Mouse (Mus musculus) urinary bladder, postnatal 4 days (tissue): ENCODE measurements around the gene Gse1.

Source experiments
- DNase-seq, 2 experiments: peaks; one replicate each; pipeline ENCODE4 v3.0.0; 2021 to 2022; ENCODE audit warnings: low spot score in 2 of 2

The Gse1 gene

DNA sequence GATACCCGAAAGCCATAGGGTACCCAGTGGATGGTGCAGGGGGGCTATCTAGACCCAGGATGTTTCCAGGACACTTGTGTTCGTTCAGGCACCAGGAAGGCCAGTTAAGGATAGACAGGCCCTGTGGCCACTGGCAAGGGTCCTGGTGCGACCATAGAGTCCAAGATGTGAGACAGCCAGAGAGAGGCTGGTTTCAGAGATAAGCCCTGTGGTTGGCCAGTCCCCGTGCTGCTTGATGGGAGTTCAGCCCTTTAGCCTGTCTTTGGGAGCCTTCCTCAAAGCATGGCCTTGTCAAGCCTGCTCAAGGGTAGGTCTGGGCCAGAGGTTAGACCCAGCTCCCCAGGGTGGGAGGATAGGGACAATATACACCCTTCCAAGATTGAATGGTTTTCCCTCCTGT is 251.4 kb downstream of the Gse1 start:
- DNase-seq = no peak

DNA sequence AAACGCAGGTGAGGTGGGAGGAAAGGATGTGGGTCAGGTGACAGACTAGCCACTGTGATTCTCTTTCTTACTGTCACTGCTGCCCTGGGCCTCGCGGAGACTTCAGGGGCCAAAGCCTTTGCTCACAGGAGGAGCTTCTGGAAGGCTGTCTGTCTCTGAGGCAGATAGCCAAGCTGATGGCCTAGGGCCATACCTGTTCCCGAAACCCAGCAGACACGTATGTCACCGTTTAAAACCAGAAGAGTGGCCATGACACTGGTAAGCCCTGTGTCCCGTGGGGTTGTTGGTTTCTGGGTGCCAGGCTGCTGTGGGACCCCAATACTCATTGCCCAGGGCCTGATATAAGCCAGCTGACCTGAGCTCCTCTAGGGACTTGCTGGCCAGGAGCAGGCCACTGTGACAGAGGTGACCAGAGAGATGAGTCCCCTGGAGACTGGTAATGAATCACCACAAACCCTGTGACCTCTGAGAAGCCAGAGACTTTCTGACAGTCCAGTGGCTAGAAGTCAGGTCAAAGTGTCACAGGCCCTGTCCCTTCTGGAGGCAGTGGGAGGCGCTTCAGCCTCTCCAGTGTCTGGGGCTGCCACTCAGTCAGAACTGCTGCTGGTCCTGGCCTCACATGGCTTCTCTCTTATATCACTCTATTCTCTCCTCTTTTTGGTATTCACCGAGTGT is 253.9 kb downstream of the Gse1 start:
- no peak for DNase-seq

DNA sequence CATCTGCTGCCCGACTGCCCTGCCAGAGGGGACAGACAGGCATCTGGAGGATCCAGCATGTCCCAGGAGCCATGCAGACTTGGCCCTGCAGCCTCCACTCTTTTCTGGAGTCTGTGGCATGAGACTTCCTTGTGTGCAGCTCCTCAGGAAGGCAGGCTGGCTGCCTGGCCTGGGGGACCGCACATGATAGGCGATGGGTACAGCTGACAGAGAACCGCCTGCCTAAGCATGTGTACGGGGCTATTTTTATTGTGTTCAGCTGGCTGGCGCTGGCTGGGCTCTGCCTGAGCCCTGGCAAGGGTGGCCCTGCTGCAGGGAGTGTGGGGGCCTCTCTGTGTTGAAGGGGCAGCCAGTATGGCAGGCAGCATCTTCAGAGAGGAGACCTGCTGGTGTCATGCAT is 256.2 kb downstream of the Gse1 start:
- DNase-seq = no peak

DNA sequence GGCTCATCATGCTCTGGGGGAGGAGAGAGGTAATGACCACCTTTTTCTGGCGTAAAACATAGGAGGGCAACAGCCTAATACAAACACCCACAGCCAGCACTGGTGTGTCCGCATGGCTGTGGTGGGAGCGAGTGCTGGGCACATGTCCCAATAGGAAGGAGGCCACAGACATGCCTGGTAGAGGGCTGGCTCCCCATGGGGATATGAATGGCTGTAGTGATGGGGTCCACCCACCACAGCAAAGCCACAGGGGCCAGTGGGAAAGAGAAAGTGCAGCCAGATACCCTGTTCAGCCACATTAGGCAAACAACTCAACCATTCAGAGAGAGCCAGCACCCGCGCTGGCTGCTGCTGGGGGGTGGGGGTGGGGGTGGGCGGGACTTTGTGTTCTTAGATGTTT is 256.9 kb downstream of the Gse1 start:
- DNase-seq = no peak

DNA sequence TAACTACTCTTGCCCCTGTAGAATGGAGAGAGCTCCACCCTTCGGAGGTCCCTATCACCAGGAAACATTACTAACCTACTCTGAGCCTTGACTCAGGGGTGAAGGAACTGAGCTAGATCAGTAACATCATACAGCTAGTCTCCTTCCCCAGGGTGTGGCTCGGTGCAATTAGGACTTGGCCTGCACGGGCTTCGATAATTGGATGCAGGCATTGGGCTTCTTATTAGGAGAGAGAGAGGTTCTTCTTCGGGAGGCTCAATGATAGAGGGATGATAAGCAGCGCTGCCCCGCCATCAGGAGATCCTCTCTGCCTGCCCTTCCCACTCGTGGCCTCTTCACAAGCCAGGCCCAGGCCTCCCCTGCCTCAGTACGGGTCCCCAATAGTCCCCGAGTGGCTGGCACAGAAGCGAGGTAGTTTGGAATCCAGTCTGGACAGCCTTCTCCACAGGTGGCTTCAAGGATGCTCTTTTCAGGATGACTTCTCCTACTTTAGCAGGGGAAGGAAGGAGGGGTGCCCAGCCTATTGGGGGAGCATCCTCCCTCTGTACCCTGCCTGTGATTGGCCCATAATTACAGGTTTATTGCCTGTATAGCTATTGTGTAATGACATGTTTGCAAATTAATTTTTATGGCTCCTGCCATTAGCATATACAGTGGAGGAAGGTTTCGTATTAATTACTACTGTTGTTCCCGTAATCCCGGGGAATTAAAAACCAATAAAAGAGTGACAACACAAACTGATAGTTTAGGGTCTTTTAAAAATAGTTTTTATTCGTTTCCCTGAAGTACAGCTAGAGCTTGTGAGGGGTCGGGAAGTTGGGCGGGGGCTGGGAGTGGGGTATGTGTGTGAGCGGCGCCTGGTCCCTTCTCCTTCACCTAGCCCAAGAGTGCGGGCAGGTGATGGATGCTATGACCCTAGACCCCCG is 257.6 kb downstream of the Gse1 start:
- DNase-seq = no peak

DNA sequence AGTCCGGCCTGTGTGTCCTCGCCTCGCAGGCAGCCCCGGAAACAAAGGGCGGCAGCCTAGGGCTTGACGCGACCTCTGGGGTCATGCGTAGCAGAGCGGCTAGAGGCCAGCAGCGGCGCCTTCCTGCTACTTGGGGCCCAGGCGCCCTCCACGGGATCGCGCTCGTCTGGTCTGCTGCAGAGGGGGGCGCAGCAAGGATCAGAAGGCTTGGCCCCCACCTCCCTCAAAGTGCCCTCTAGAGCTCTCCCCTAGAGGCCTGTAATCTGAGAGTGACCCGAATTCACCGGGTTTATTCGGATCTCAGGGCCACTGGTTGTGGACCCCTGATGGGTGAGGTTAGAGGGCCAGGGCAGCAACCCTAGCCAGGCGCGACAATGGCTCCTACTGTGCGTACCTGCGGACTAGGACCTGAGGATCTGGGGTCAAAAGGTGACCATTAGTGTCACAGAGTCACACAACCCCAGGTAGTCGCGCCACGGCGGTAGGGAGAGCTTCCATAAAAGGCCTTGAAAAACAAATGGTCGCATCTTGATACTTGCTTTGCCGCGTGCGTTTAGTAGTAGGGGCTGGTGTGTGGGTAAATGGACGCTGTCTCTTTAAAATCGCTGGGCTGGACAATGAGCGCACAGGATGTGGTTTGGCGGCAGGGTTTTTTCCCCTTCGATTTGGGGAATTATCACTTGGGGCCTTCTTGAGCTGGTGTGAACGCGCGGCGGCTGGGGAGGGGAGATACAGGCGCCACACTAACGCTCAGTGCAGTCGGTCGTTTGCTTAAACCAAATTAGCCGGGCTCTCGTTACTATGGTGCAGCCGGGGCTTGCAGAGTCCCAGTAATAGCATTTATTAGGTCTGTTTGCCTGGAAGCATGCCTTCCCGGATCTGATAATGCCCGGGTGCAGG is 258.5 kb downstream of the Gse1 start:
- DNase-seq = no peak

DNA sequence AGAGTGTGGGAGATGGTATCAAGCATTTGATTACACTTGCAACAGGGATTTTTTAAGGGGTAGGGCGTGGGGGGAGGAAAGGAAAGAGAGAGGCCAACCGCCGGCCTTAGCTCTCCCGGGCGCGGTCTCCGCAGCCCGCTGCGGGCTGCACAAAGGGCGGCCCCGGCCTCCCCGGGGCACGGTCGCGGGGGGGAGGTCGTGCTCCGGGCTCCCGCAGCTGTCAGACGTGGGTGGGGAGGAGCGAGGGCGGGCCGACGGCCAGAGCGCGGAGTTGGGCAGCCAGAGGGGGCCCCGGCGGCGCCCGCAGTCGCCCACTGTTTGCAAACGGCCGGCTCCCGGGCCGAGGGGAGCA is 259.1 kb downstream of the Gse1 start:
- peak in 1 of 2 experiments; percentile 57 for DNase-seq

DNA sequence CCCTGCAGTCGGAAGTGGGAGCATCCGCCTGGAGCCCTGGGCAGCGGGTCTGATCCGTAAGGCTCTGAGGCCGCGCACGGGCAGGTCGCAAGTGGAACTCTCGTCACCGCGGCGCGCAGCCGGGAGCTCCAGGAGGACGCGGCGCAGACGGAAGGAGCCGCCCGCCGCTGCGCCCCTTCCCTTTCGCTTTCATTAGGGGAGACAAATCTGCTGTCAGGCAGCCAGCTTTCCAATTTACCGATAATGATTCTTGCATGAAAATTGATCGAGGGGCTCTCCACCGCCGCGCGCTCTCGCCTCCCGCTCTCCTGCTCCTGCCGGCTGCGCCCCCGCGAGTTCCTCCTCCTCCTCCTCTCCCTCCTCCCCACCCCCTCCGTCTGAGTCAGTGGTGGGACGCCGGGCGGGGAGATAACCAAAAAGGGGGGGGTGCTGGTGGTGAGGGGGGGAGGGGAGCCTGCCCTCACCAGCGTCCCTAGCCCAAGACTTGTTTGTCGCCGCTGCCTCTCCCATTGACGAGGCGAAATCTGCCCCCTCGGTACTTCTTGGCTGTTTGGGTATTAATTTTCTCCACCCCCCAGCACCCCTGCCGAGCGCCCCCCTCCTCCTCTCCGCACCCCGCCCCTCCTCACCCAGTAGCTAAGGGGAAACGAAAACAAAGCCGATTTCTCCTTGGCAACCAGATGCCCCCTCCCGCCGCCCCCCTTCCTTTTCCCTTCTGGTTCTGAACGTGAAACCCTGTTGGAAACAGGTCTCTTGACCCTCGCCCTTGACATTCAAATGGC is 259.7 kb downstream of the Gse1 start:
- peak in 1 of 2 experiments; percentile 50 for DNase-seq

DNA sequence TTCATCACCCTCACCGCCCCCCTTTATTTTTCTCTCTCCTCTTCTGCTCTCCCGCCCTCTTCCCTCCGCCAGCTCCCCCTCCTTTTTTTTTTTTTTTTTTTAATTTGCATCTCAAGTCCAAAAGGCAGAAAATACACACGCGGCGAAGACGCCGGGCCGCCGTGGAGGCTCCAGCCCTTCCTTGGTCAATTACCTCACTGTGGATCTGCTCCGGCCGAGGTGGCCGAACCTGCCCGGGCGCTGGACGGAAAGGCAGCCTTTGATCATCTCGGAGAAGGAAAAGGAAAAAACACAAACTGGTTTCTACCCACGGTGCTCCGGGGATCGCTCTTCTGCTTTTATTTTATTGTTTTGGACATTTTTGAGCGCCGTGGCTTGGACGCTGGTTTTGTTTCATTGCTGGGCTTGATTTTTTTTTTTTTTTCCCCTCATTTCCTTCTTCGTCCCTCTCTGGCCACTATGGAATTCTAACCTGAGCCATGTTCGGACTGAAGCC is 260.4 kb downstream of the Gse1 start:
- DNase-seq = no peak

DNA sequence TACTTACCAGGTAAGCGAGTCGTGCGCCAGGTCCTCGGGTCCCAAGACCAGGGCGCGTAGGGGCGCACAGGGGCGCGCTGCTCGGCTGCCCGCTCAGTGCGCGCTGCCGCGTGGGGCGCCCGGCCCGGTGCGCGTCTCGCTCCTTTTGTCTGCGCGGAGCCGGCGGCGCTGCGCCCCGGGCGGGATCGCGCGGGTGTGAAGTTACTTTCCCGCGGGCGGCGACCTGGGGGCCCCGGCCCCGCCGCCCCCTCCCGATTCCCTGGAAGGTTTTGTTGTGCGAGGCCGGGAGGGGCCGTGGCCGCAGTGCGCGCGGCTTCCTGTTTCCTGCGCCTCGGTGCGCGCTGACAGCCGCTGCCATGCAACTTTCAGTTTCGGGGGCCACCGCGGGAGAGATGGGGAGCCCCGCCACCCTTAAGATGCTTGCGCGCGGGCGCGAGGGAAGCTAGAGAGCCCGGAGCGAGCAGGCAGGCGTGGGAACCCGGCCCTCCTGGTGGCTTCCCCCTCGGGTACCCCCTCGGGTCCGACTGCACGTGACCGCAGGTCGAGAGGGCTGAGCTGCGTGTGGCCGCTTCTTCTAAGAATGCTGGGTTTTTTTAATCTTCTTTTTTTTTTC is 261.0 kb downstream of the Gse1 start:
- peak in 1 of 2 experiments; percentile 54 for DNase-seq

DNA sequence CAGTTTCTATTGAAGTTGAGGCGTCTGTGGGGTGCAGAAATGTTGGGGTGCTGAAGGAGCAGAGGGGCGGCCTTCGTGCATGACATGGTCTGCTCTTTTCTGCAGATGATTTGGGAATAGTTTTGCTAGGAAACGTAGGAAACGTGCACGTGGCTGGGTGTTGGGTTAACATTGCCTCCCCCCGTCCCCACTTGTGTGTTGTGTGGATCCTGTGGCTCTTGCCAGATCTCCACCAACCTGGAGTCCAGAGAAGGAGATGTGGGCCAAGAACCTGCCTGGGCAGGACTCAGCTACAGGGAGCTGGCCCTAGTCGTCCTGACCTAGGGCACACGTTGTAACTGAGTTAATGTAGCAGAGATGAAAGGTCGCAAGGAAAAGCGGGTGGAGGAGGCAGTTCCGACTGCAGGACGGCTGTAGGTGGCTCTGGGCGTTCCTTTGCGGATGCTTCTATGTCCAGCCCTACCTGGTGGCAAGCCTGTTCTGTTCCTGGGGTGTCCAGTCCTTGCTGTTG is 261.6 kb downstream of the Gse1 start:
- no peak for DNase-seq

DNA sequence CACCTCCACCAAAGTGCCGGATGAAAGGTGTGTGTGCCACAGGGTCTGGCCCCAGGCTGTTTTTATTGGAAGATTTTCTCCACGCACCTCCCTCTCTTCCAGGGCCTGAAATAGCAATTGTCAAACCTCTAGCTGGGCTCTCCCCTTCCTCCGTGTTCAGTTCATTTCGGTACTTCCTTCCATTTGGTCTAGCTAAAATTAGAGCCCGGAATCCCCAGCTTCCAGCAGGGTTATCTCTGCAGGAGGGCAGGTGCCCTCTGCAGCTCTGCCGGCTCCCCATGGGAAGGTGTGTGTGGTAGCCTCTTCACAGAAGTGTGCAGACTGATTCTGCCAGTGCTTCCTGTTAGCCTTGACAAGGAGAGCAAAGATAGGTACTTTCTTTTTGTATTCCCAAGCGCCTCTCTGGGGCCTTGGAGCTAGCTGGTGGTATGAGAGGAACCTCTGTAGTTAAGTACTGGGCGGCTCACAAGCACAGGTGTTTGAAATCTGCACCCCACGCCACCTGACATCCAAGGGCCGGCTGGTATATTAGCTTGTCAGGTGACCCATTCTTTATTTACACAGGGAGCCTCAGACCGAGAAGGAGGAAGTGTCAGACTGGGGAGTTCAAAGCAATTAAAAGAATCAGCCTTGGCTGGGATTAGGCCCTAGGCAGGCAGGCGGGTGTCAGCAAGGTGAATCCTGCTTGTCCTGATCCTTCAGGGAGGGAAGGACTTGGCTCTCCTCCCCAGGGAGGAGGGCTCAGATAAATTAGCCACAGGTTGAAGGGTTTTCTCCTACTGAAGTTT is 262.3 kb downstream of the Gse1 start:
- DNase-seq = no peak

DNA sequence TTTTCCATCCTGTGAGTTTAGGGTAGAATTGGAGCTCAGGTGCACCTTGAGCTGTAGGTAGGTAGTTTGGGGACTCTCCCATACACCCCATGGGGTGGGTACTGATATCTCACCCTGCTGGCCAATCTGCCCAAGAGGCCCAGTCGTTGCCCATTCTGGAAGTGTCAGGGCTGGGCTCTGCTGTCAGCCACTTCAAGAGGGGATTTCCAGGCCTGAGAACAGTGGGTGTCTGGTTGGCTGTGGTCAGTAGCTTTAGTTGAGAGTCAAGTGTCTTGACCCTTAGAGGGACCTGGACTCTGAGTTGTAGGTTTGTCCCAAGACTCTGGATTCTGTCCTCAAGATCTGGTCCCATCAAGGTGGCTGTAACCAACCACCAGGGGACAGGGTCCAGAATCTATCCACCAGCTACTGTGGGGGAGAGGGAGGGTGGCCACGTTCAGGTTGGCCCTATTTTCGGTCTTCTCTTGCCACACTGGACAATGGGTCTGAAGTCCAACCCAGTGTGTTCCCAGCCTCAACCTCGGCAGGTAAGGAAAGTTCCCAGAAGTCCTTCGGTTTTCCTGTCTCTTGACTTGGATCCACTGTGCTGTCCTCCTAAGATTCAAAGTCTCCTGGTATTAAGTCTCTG is 263.0 kb downstream of the Gse1 start:
- no peak for DNase-seq

DNA sequence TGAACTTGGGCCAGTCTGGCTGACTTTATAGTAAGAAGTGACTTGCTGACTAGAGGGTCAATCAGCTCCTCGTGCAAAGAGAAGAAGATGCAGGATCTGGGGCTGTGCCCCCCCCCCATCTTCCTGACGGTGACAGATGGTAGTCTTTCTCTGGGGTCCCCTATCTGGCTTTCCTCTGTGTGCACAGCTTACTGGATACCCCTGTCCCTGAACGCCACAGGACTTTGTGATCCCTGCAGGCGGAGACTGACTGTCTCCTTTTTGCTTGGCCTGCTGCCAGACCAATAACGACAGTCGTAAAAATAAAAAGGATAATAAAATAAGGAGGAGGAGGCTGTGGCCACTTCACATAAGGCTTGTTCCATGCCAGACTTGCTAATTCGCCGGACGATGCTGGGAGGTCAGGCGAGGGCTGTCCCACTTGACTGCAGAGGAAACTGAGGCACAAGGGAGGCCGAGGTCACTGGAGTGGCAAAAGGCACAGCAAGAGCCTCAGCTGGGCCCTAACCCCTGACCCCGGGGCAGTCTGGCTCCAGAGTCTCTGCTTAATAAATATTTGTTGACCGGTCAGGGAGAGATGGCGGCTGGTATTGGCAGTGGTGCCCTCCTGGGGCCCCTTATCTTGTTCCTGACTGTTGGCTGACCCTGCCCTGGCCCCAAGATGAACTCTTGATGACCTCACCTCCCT is 264.1 kb downstream of the Gse1 start:
- no peak for DNase-seq

DNA sequence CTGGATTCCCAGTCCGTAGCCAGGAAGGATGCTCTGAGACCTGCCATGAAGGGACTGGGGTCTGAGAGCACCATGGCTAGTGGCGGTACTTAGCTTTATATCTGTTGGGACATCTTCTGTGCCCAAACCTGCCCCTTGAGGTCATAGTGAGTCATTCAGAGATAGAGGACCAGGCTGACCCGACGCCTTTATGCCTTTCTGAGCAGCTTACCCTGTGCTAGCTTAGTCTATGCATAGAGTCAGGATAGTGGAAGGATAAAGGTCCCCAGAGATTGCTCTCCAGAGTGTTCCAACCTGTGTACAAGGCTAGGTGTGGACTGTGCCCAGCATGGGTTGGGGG is 264.6 kb downstream of the Gse1 start:
- no peak for DNase-seq

DNA sequence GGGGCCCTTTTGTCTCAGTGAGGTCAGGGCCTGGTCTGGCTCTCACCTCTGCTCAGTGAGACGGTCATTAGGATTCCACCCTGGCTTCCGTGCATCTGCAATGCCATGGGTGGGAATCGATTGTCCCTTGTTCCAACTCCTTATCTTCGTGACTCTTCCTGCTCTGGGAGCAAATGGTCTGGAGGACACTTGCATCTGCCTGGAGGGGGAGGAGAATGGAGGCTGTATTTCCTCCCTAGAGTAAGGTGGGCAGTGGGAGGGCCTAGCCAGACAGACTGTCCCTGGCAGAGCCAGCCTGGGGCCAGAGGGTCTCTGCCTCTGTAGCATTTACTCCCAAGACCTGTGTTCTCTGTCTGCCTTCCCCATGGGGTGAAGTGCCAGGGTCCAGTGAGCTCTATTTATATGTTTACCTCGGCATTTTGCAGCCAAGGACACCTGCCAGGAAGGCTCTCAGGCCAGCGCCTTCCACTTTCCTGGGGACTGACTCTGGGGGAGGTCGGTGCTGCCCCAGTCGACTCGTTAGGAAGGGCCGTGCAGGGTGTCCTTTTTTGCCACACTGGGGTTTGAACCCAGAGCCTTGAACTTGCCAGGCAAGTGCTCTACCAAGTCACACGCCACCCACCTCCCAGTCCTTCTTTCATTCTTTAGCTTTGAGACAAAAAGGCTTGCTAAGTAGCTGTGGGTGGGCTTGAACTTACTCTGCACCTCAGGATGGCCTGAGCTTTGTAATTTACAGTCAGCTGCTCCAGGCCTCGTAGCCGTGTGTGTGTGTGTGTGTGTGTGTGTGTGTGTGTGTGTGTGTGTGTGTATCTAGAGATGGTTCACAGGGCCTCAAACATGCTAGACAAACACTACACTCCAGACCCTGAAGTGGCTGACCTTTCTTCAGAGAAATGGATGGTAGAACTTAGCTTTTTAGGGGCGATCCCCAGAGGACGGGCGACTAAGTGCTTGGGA is 265.5 kb downstream of the Gse1 start:
- no peak for DNase-seq

DNA sequence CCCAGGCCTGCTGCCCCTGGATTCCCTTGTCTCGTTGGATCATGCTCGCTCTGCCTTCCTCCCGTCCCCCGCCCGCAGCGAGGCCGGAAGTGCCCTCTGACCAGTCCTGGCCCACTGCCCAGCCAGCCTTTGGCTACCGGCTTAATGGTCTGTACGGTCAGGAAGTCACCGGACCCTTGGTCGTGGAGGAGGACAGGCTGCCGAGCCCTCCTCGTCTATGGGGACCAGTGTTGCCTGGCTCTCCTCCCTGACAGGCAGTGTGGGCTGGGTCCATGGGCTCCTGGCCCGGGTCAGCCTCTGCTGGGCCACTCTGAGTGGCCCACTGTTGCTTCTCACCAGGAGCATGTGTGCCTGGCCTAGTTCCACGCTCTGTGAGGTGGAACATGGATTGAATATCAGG is 266.6 kb downstream of the Gse1 start:
- peak; percentile 59 to 77 for DNase-seq

DNA sequence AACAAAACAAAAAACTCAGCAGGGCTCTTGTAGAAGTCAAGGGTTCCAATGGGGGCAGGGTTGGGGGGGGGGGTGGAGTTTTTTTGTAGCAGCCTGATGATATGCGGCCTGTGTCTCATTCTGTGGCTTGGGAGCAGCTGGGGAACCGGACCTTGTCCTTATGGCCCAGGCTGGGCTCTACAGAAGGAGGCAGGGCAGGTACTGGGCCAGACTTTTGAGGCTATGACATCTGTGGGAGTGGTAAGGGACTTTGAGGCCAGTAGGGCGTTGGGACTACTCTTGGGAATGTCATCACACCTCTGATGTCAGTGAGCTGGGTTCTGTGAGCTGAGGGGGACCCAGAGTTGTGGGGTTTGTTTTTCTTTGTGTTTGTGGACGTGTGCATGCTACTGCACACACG is 267.2 kb downstream of the Gse1 start:
- no peak for DNase-seq
